Mouse (Mus musculus) adrenal gland, adult (tissue): Measurements from ENCODE around the gene Camsap2.

Source experiments
- DNase-seq, 2 experiments: peaks; one replicate each; pipeline ENCODE4 v3.0.0; 2022 to 2023; ENCODE audit warnings: low spot score in 1 of 2; ENCODE audit not compliant: inconsistent age in 2 of 2

Gene Camsap2

GRCm38 (mm10) chr1:136259893-136260634, 85.8 kb downstream of the Camsap2 start:
- DNase-seq = peak; percentile 37 to 77

DNA sequence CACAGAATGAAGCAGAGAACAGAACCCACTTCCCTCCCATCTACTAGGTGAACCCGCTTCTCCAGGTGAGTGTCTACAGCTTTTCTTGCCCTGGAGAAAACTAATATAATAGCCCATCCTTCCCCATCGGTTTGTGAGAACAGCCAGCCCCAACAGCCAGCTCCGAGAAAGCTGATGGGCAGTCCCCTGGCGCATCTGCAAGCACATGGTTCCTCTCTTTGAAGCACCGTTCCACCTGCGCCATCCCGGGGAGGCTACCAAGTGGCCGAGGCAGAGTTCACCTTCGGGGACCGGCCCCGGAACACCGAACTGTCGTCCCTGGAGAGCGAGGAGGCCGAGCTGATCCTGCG, 86.4 kb downstream of the Camsap2 start:
- DNase-seq = no peak

DNA sequence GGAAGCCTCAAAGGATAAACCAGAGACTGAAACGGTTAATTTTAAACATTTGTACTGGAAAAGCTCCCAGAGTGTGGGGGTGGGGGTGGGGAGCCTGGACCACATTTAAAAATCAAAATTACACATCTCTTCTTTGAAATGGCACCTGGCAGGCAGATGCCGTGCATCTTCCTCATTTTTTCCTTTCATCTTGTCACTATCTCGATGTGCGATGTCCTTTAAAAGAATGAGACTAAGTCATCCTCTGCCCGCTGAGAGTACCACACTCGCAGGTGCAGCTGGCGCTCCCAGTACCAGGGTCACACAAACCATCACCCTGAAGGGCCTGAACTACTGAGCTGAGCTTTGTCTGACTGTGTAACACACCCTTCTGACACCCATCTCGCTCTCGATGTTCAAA, 87.4 kb downstream of the Camsap2 start:
- no peak for DNase-seq

GRCm38 (mm10) chr1:136255657-136256056, 90.2 kb downstream of the Camsap2 start:
- no peak for DNase-seq

DNA sequence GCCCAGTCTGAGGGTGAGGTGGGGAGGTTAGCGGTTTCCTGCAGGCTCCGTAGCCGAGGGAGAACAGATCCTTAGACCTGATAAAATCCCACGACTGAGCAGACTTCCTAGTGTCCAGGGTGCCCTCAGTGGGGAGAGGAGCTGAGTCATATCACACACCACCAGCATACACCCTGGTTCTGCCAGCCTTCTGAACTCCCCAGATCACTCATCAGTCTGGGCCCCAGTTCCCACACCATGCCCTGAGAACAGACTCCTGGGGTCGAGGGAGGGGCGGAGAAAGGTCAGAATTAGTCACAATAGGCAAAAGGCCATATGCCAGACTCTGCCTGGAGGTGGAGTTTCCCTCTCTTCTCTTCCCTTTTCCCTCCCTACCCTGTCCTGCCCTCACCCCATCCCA, 90.7 kb downstream of the Camsap2 start:
- no peak for DNase-seq

GRCm38 (mm10) chr1:136254503-136255065, 91.3 kb downstream of the Camsap2 start:
- no peak for DNase-seq

DNA sequence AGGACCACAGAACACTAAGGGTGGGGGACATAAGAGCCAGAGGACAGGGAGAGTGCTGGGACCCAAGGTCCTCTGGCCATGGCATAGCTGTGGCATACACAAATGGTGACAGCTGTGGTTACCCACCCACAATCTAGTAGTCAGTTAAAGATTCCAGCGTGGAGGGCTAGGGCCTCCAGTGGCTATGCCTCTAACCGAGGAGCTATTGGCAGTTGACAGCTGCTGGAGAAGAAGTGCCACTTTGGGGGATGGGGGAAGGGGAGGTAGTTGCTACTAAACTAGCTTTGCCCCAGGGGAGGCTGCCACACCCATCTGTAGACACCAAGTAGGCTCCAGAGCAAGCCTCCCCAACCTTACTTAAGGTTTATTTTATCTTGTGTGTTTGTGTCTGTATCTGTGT, 92.4 kb downstream of the Camsap2 start:
- no peak for DNase-seq

DNA sequence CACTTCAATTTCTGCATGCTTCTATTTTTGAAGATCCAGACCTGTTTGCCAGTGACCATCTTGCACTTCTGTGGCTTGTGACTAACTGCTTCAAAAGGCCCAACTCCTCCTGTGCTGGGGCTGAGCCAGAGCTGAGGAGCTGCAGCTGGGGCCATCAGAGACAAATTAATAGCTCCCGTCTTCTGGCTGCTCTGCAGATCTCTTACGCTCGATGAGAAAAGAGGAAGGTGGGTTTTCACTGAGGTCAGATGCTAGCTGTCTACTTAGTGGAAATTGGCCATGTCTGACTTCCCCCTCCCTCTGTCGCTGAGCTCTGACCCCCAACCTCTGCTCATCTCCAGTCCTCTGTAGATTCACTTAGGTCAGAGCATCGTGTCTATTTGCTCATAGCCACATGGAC, 96.2 kb downstream of the Camsap2 start:
- no peak for DNase-seq

- DNase-seq = no peak
These were observed 98.5 kb downstream of the Camsap2 start for GRCm38 (mm10) chr1:136247393-136247792.

GRCm38 (mm10) chr1:136244469-136244868, 101.4 kb downstream of the Camsap2 start:
- no peak for DNase-seq

GRCm38 (mm10) chr1:136241801-136242200, 104.1 kb downstream of the Camsap2 start:
- DNase-seq = no peak

DNA sequence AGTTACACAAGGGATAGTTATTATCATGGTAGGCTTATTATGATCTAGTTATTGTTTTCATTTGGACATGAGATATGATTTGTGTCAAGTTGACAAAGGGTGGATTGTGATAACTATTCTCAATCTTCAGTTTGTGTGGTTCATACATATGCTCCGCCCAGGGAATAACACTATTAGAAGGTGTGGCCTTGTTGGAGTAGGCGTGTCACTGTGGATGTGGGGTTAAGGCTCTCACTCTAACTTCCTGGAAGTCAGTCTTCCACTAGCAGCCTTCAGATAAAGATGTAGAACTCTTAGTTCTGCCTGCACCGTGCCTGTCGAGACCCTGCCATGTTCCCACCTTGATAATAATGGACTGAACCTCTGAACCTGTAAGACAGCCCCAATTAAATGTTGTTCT, 107.4 kb downstream of the Camsap2 start:
- no peak for DNase-seq

DNA sequence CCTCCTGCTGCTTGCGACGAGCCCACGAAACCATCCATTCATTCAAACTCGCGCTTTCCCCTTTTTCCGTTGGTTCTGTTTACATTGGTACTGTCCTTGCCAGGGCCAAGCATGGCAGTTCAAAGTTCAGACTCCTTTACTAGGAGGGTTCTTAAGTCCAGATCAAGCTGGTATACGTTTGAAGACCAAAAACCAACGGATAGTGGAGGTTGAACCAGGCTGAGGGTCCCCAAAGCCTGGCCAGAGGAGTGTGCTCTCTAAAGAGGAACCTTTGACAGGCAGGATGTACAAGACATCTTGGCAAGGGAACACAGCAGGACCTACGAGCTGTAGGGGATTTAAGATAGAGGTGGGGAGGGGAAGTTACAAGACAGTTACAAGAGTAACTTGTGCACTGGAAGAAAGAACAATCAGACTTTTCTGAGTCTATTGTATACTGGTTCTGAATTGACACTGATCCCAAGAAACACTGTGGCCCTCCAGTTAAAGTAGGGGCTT, 111.3 kb downstream of the Camsap2 start:
- no peak for DNase-seq

GRCm38 (mm10) chr1:136233892-136234594, 111.9 kb downstream of the Camsap2 start, which contains the start of gene Inava:
TSS of gene Inava (minus strand) at chr1:136234264.
- peak; percentile 27 to 67 for DNase-seq

GRCm38 (mm10) chr1:136232986-136233790, 112.7 kb downstream of the Camsap2 start:
- DNase-seq = peak in 1 of 2 experiments; percentile 32

- DNase-seq = no peak
These were observed 113.5 kb downstream of the Camsap2 start for GRCm38 (mm10) chr1:136232285-136232926.

- no peak for DNase-seq
These were observed 114.3 kb downstream of the Camsap2 start for GRCm38 (mm10) chr1:136231596-136231995.

- no peak for DNase-seq
These were observed 115.7 kb downstream of the Camsap2 start for GRCm38 (mm10) chr1:136230201-136230600.

DNA sequence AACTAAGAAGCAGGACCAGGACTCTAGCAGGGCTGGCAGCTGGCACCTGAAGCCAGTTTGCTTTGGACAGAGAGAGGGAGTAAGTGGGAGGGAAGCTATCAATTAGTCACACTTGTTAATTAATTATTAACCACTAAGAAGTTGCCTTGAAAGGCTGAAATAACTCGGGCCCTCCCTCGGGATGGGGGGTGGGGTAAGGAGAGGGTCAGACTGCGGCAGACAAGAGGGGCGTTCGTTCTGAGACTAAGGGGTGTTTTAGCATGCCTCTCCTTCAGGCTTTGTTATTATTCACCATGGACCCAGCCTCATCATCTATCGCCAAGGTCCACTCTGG, 116.9 kb downstream of the Camsap2 start:
- no peak for DNase-seq

- peak; percentile 60 to 85 for DNase-seq
These were observed 117.4 kb downstream of the Camsap2 start for GRCm38 (mm10) chr1:136228328-136229039.
